Mouse (Mus musculus) induced T-regulatory cell, adult 2 months (primary cell): ENCODE measurements around the gene Gm28036.

Experiments
- DNase-seq: peaks from one replicate; pipeline ENCODE4 v3.0.0-alpha.2; 2012; ENCODE audit warnings: low read depth

Gene Gm28036

GRCm38 (mm10) chr2:156084541-156084940 lies 42.4 kb downstream of the Gm28036 start:
- DNase-seq, result no peak

- DNase-seq, result no peak
Observed at GRCm38 (mm10) chr2:156080391-156080790, 46.5 kb downstream of the Gm28036 start.

- no peak for DNase-seq
Observed at GRCm38 (mm10) chr2:156079674-156080073, 47.2 kb downstream of the Gm28036 start.

GRCm38 (mm10) chr2:156079183-156079560 lies 47.7 kb downstream of the Gm28036 start:
- no peak for DNase-seq

GRCm38 (mm10) chr2:156078421-156079182 lies 48.3 kb downstream of the Gm28036 start:
- DNase-seq, result no peak

GRCm38 (mm10) chr2:156077461-156077860 lies 49.4 kb downstream of the Gm28036 start:
- no peak for DNase-seq

- DNase-seq, result no peak
Observed at GRCm38 (mm10) chr2:156073725-156074124, 53.2 kb downstream of the Gm28036 start.

- no peak for DNase-seq
Observed at GRCm38 (mm10) chr2:156071236-156071635, 55.7 kb downstream of the Gm28036 start.

GRCm38 (mm10) chr2:156067916-156068315 lies 59.0 kb downstream of the Gm28036 start:
- no peak for DNase-seq

GRCm38 (mm10) chr2:156066126-156066525 lies 60.8 kb downstream of the Gm28036 start:
- DNase-seq, result no peak

- peak; percentile 86 for DNase-seq
Observed at GRCm38 (mm10) chr2:156065099-156066041, 61.5 kb downstream of the Gm28036 start, which contains the start of gene Spag4. Spag4 (plus strand) TSS chr2:156065175.

- DNase-seq, result no peak
Observed at GRCm38 (mm10) chr2:156052816-156053215, 74.1 kb downstream of the Gm28036 start, which contains the start of gene Fer1l4. Fer1l4 (minus strand) TSS chr2:156052947.

- DNase-seq, result peak; percentile 67
Observed at GRCm38 (mm10) chr2:156047929-156048328, 79.0 kb downstream of the Gm28036 start.

GRCm38 (mm10) chr2:156042903-156043302 lies 84.0 kb downstream of the Gm28036 start:
- DNase-seq, result no peak

GRCm38 (mm10) chr2:156039390-156039789 lies 87.5 kb downstream of the Gm28036 start:
- no peak for DNase-seq

- peak; percentile 18 for DNase-seq
Observed at GRCm38 (mm10) chr2:156025482-156025881, 101.4 kb downstream of the Gm28036 start.
